Mouse (Mus musculus) heart, embryonic 14.5 days (tissue): ENCODE results near the gene Klhl26. TPM values are rescaled to one million over a fixed set of nuclear protein-coding genes. Genes with fewer than 3 reads are reported as not detected.
A peak's percentile ranks its signal among the peaks of the same experiment; 100 is the strongest.

ENCODE experiments used
- ATAC-seq: fragments of 200-750 bp; cut with Nextera tagmentation; 2 replicates; pipeline ENCODE4 v1.8.0; 2017; ENCODE audit warnings: low read depth, moderate TSS enrichment; ENCODE audit not compliant: insufficient number of reproducible peaks, insufficient read depth, low FRiP score
- H3K27ac ChIP-seq, 2 experiments: fragments of 200-500 bp in 1 of 2; fragments of 300-500 bp in 1 of 2; sonication (generic) in 1 of 2; replicated peaks in 1 of 2; 2 replicates each; pipeline ENCODE4 v1.5.1; 2012 to 2014; ENCODE audit warnings: low read depth in 2 of 2, low read length in 2 of 2, control low read depth in 1 of 2, mild to moderate bottlenecking in 1 of 2, mixed read lengths in 1 of 2; ENCODE audit not compliant: control insufficient read depth in 1 of 2, insufficient read depth in 1 of 2
- H3K27me3 ChIP-seq: fragments of 300-500 bp; sonication (generic); 2 replicates; pipeline ENCODE4 v1.6.1; 2014; ENCODE audit warnings: mild to moderate bottlenecking, low read length, control low read depth; ENCODE audit not compliant: control insufficient read depth, insufficient read depth
- H3K36me3 ChIP-seq: fragments of 300-500 bp; sonication (generic); 2 replicates; pipeline ENCODE4 v1.6.1; 2014; ENCODE audit warnings: mild to moderate bottlenecking, control low read depth, low read length, mixed read lengths; ENCODE audit not compliant: control insufficient read depth, insufficient read depth
- H3K4me1 ChIP-seq, 2 experiments: fragments of 200-500 bp in 1 of 2; fragments of 300-500 bp in 1 of 2; sonication (generic) in 1 of 2; 2 replicates each; pipeline ENCODE4 v1.6.1; 2012 to 2014; ENCODE audit warnings: low read length in 2 of 2, control low read depth in 1 of 2, mixed read lengths in 1 of 2; ENCODE audit not compliant: control insufficient read depth in 2 of 2, insufficient read depth in 2 of 2
- H3K4me2 ChIP-seq: fragments of 300-500 bp; sonication (generic); 2 replicates; pipeline ENCODE4 v1.6.1; 2014; ENCODE audit warnings: mild to moderate bottlenecking, low read length
- H3K4me3 ChIP-seq, 2 experiments: fragments of 200-500 bp in 1 of 2; fragments of 300-500 bp in 1 of 2; sonication (generic) in 1 of 2; 2 replicates each; pipeline ENCODE4 v1.5.1; 2012 to 2014; ENCODE audit warnings: low read length in 2 of 2, mild to moderate bottlenecking in 2 of 2, control low read depth in 1 of 2, low read depth in 1 of 2, moderate library complexity in 1 of 2; ENCODE audit not compliant: control insufficient read depth in 1 of 2, insufficient read depth in 1 of 2
- H3K9ac ChIP-seq: fragments of 300-500 bp; sonication (generic); 2 replicates; pipeline ENCODE4 v1.6.1; 2014; ENCODE audit warnings: mild to moderate bottlenecking, low read length
- H3K9me3 ChIP-seq: fragments of 300-500 bp; sonication (generic); 2 replicates; pipeline ENCODE4 v1.6.1; 2016; ENCODE audit warnings: low read length, control low read depth; ENCODE audit not compliant: control insufficient read depth
- WGBS: fragments of 180-500 bp; shearing (Covaris S2); extraction: QIAGEN DNeasy Blood & Tissue Kit; methylation state at CpG from one replicate; pipeline ENCODE4 v1.1.7; 2014; 5-methylcytosine and 5-hydroxymethylcytosine counted together
- polyA plus RNA-seq: library from polyadenylated mRNA; unstranded; fragments of >200 nt; fragmentation: Nextera tagmentation; extraction: Ambion mirVana; gene quantifications from 2 replicates; pipeline ENCODE4 v1.2.1, GENCODE M21; 2014

Klhl26 gene
- polyA plus RNA-seq, 1 experiment from 2014 or later, result 9.8 TPM

DNA sequence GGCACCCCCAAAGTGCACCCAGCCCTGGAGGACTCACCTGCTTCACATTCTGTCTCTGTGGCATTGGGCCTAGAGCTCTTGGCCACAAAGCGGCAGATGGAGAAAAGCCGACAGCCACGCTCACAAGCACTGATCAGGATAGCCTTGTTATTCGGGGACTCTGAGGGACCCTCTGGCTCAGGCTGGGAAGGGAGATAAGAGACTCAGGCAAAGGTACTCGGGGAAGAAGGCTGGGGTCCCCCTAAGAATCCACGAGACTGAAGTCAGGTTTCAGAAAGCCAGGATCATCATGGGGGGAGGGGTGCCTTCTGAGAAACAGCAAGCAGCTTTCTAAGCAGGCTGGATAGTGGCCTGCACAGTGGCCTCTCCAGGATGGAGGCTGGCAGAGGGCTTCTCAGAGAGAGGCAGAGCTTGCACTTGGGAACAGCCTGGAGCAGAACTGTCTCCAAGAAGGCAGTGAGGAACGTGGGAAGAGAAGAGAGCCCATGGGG, 9.5 kb upstream of the Klhl26 start:
- Histone ChIP-seq H3K36me3 (no peaks in the 10 kb centered on the region), H3K4me2 (no peak overlapping the region), H3K9ac (no peak overlapping the region), H3K27ac (no peak overlapping the region), H3K9me3 (no peaks in the 10 kb centered on the region), H3K4me3 (no peak overlapping the region), H3K27me3 (peaks cover 90% of the 10 kb centered on the region), H3K4me1 (peaks cover 10 to 21% of the 10 kb centered on the region in 2 experiments; a peak in 3 of 4 replicates)
- ATAC-seq, result no peak
- 37% methylated on average over 7 of the region's 7 CpGs for WGBS

DNA sequence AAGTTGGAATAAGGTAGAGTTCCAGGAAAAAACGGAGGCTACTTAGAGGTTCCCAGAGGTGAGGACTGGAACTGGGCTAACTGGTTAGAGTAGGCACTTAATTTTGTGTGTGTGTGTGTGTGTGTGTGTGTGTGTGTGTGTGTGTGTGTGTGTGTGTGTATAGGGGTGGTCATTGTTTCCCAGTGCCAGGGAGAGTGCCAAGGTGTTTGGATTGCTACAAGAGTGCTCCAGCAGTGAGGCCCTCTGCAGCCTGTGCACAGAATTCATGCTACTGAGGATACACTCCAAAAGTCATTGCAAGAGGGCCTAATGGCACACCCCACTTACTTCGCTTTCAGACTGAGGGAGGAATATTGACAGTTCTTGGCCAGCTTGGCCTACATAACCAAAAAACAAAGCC, 6.2 kb upstream of the Klhl26 start:
- no peaks in the 10 kb centered on the region for H3K9me3 ChIP-seq
- WGBS, result 30% methylated on average over 2 of the region's 2 CpGs
- no peaks in the 10 kb centered on the region for H3K36me3 ChIP-seq
- H3K27ac ChIP-seq, result no peak overlapping the region
- H3K4me1 ChIP-seq, result peaks cover 2 to 4% of the 10 kb centered on the region in 2 experiments; a peak in 2 of 4 replicates
- H3K27me3 ChIP-seq, result peaks cover 69% of the 10 kb centered on the region
- H3K4me3 ChIP-seq, result no peak overlapping the region
- H3K4me2 ChIP-seq, result no peak overlapping the region
- no peak overlapping the region for H3K9ac ChIP-seq
- no peak for ATAC-seq

DNA sequence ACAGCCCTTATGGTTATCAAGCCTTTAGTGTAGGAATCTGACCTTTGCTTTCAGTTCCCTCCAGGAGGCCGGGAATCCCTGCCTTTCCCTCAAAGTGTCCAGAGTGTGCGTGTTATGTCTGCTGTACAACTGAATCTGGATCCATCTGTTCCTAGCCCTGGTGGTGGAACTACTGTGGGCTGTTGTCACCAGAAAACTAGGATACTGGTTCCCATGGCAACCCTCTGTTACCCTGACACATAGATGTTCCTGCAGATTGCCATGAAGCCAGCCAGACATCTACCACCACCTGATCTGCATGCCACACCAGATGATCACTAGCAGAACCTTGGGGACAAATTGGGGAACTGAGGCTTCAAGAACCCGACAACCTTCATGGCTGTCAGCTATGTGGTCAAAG, 5.1 kb upstream of the Klhl26 start:
- H3K36me3 ChIP-seq, result no peaks in the 10 kb centered on the region
- H3K27me3 ChIP-seq, result peaks cover 59% of the 10 kb centered on the region
- H3K27ac ChIP-seq, result no peak overlapping the region

DNA sequence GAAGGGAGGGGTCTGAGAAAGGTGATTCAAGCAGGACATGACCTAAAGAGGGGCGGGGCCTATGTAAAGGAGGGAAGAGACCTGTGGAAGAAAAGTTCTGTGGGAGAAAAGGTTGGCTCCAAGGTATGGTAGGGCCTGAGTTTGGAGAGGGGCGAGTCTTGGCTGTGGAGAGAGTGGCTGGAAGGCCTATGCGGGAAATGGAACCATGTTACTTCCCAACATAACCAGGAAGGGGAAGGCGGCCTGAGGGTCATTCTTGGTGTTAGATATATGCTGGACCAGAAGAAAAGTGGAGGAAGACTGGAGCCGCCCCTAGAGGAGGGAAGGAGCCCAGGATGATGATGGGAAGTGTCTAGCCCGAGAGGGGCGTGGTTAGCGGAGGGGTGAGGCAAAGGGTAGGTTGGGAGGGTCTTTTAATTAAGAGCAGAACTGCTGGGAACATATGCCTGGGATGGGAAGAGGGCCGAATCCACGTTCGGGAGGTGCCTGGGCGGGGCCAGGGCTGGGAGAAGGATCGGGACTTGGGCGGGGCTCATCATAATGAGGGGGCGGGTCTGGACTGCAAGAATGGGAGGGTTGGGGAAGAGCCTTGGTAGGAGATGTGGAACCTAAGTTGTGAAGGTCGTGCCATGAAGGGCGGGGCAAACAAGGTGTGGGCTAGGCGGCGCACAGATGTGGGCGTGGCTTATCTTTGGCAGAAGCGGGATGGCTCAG, 658 bp upstream of the Klhl26 start:
- peak overlapping the region; percentile 88; the same call in 1 of the 2 replicates for H3K9ac ChIP-seq
- peak overlapping the region; percentile 57 to 80 for H3K4me3 ChIP-seq
- H3K36me3 ChIP-seq, result no peaks in the 10 kb centered on the region
- ATAC-seq, result peak; percentile 14; the same call in 1 of the 2 replicates
- no peaks in the 10 kb centered on the region for H3K9me3 ChIP-seq
- H3K27me3 ChIP-seq, result peaks cover 17% of the 10 kb centered on the region
- peak overlapping the region; percentile 89 for H3K4me2 ChIP-seq
- no peak overlapping the region for H3K27ac ChIP-seq
- peaks cover 9 to 12% of the 10 kb centered on the region in 2 experiments; a peak in 3 of 4 replicates for H3K4me1 ChIP-seq
- 3% methylated on average over 21 of the region's 21 CpGs for WGBS

More for the DNA sequence above, 5.1 kb upstream of the Klhl26 start:
- Histone ChIP-seq H3K4me2 (no peak overlapping the region), H3K4me3 (no peak overlapping the region), H3K9ac (no peak overlapping the region), H3K4me1 (peaks cover 5 to 8% of the 10 kb centered on the region in 2 experiments), H3K9me3 (no peaks in the 10 kb centered on the region)
- 74% methylated on average over 3 of the region's 3 CpGs for WGBS
- ATAC-seq, result no peak

DNA sequence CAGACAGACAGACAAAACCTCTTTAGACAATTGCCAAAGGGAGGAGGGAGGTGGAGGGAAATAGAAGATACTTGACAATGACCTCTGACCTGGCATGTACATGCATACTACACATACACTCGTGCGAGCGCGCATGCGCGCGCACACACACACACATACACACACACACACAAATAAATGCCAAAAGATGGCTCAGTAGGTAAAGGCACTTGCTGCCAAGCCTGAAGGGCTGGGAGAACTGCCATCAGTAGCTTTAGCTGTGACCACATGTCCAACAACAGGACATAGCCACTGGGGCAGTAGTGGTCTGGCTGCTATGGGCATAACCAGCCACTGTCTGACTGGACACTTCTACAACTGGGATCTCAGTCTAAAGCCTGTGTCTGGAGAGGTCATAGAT, 4.9 kb downstream of the Klhl26 start:
- ATAC-seq, result no peak

DNA sequence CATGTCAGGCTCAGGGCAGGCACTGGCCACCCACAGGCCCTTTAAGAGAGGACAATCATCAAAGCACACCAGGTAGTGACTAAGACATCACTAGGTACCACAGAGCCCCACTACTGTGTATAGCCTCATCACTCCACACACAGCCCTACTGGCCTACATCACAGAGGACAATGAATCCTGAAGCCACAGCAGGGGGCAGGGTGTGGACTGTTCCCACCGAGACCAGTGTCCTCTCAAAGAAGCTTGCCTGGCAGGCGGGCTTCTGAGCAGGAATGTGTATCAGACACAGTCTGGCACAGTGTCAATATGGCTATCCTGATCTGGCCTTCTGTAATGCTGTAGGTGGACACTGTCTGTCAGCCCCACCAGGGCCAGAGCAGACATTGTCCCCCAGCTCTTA, 6.8 kb downstream of the Klhl26 start:
- Histone ChIP-seq H3K9me3 (no peaks in the 10 kb centered on the region), H3K36me3 (no peaks in the 10 kb centered on the region), H3K4me3 (no peak overlapping the region), H3K4me1 (peaks cover 39 to 42% of the 10 kb centered on the region in 2 experiments), H3K27me3 (no peaks in the 10 kb centered on the region), H3K27ac (peak overlapping the region; percentile 47 to 74; a peak in 3 of 4 replicates), H3K4me2 (peak overlapping the region; percentile 19; the same call in 1 of the 2 replicates), H3K9ac (peak overlapping the region; percentile 36; the same call in 1 of the 2 replicates)
- no peak for ATAC-seq
- WGBS, result 22% methylated on average over 2 of the region's 2 CpGs

More for the DNA sequence above, 4.9 kb downstream of the Klhl26 start:
- Histone ChIP-seq H3K4me3 (no peak overlapping the region), H3K9ac (no peak overlapping the region), H3K9me3 (no peaks in the 10 kb centered on the region), H3K4me2 (no peak overlapping the region), H3K27me3 (no peaks in the 10 kb centered on the region), H3K27ac (no peak overlapping the region), H3K36me3 (no peaks in the 10 kb centered on the region), H3K4me1 (peaks cover 37 to 40% of the 10 kb centered on the region in 2 experiments)
- WGBS, result 94% methylated on average over 7 of the region's 7 CpGs

DNA sequence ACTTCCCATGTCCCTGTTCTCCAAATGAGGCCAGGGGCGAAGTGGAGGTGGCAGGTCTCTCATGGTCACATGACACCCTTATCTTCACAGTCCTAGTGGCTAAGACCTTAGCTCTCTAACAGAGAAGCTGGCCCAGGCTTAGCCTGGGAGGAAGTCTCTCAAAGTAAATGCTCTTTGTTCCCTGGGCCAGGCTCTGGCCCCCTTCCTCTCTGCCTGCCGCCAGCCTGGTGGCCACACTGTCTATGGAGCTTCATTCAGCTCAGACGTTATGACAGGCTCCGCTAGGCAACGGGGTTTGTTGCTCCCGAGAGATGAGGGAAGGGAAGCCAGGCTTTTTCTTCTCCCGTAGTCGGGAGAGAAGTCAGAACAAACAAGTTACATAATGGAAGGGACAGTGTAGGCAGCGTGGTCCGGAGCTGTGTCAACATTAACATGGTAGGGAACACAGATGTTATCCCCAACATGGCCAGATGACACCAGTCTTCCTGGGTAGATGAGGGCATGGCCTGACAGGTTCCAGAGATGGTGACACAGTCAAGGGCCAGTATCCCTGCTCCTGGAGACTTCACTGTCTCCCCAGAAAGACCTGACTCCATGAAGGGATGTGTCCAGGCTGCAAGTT, 7.4 kb downstream of the Klhl26 start:
- WGBS, result 27% methylated on average over 10 of the region's 10 CpGs
- Histone ChIP-seq H3K9ac (0 out of 2 replicates have a peak overlapping the region, but pooled peaks have one; percentile 36), H3K4me2 (peak overlapping the region; percentile 19), H3K36me3 (no peaks in the 10 kb centered on the region), H3K27ac (peak overlapping the region; percentile 47 to 74), H3K4me1 (peaks cover 42% of the 10 kb centered on the region in 2 experiments), H3K9me3 (no peaks in the 10 kb centered on the region), H3K27me3 (no peaks in the 10 kb centered on the region), H3K4me3 (no peak overlapping the region)
- peak; percentile 31; the same call in 1 of the 2 replicates for ATAC-seq
